Mouse (Mus musculus): Measurements from ENCODE around the gene Tnpo1.

DNA sequence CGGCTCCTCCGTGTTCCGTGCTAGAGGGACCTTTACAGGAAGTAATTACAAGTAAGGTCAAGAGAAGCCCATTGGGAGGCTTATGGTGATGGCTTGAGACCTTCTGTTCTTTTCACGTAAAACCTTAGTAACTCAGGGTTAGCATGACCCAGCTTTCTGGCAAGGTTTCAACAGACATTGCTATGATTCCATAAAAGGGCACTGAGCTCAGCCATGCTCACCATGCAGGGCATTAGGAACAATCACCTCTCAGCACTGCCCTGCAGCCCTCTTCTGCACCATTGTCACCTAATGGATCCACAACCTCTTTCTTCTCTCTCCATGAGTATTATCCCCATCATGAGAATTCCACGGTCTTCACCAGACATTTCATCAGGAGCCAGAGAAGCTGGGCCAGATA lies 45.5 kb upstream of the Tnpo1 start:
- TF ChIP-seq CTCF (IDR thresholded peaks at IDR 0.05; ENCODE audit: low read depth, low read length): no peak
- no peak for TF ChIP-seq EP300 (IDR thresholded peaks at IDR 0.05; ENCODE audit: insufficient read depth, low read depth, low read length)
